Mouse (Mus musculus) testis, adult 2 months (tissue): Measurements from ENCODE around the gene Ptprn. TPM values are rescaled to one million over a fixed set of nuclear protein-coding genes. Genes with fewer than 3 reads are reported as not detected.

Experiments
- H3K27ac ChIP-seq: fragments of 200-500 bp; 2 replicates; pipeline ENCODE4 v1.5.1; 2012; ENCODE audit warnings: low read depth, low read length; ENCODE audit not compliant: control insufficient read depth, insufficient read depth
- H3K27me3 ChIP-seq: fragments of 200-500 bp; 2 replicates; pipeline ENCODE4 v1.6.1; 2012; ENCODE audit warnings: mild to moderate bottlenecking, low read length, moderate library complexity; ENCODE audit not compliant: control insufficient read depth, insufficient read depth
- H3K36me3 ChIP-seq: fragments of 200-500 bp; 2 replicates; pipeline ENCODE4 v1.6.1; 2012; ENCODE audit warnings: mild to moderate bottlenecking, low read length; ENCODE audit not compliant: control insufficient read depth, insufficient read depth
- H3K4me1 ChIP-seq: fragments of 200-500 bp; 2 replicates; pipeline ENCODE4 v1.6.1; 2012; ENCODE audit warnings: low read length; ENCODE audit not compliant: control insufficient read depth, insufficient read depth
- H3K4me3 ChIP-seq: fragments of 200-500 bp; 2 replicates; pipeline ENCODE4 v1.5.1; 2012; ENCODE audit warnings: low read depth, mild to moderate bottlenecking, low read length, moderate library complexity, mixed read lengths; ENCODE audit not compliant: control insufficient read depth
- CTCF ChIP-seq: fragments of 200-500 bp; IDR thresholded peaks from 2 replicates; pipeline ENCODE4 v1.5.1; 2012; ENCODE audit warnings: low read depth, mild to moderate bottlenecking, inconsistent platforms, low read length, moderate library complexity; ENCODE audit not compliant: control insufficient read depth, insufficient read depth, insufficient replicate concordance
- POLR2A ChIP-seq: fragments of 200-500 bp; IDR thresholded peaks from 2 replicates; pipeline ENCODE4 v1.6.1; 2012; ENCODE audit warnings: low read depth, mild to moderate bottlenecking, inconsistent platforms, low read length, moderate library complexity; ENCODE audit not compliant: control insufficient read depth
- polyA plus RNA-seq: library from polyadenylated mRNA; depleted of rRNA; stranded (reverse); fragments of >200 nt; gene quantifications from 2 replicates; pipeline ENCODE4 v1.2.3, GENCODE M21; 2012

Ptprn gene
- polyA plus RNA-seq, 1 experiment = 0.41 TPM

GRCm38 (mm10) chr1:75219078-75219477, 45.2 kb downstream of the Ptprn start:
- TF ChIP-seq CTCF = no peak
- peak; percentile 63; the same call in 1 of the 2 replicates for TF ChIP-seq POLR2A
- H3K4me3 ChIP-seq = peak overlapping the region; percentile 82
- peaks cover 4% of the 10 kb centered on the region for H3K27me3 ChIP-seq
- H3K4me1 ChIP-seq = peaks cover 18% of the 10 kb centered on the region
- no peak overlapping the region for H3K27ac ChIP-seq
- H3K36me3 ChIP-seq = no peaks in the 10 kb centered on the region

GRCm38 (mm10) chr1:75218227-75219001, 45.9 kb downstream of the Ptprn start:
- H3K27me3 ChIP-seq = peaks cover 4% of the 10 kb centered on the region
- H3K27ac ChIP-seq = no peak overlapping the region

GRCm38 (mm10) chr1:75217893-75218226, 46.4 kb downstream of the Ptprn start:
- peaks cover 18% of the 10 kb centered on the region for H3K4me1 ChIP-seq
- peaks cover 4% of the 10 kb centered on the region for H3K27me3 ChIP-seq
- TF ChIP-seq POLR2A (no peak), CTCF (no peak)
- no peak overlapping the region for H3K27ac ChIP-seq
- no peaks in the 10 kb centered on the region for H3K36me3 ChIP-seq
- peak overlapping the region; percentile 82 for H3K4me3 ChIP-seq

More at GRCm38 (mm10) chr1:75218227-75219001, 45.9 kb downstream of the Ptprn start:
- H3K36me3 ChIP-seq = no peaks in the 10 kb centered on the region
- H3K4me3 ChIP-seq = peak overlapping the region; percentile 82
- TF ChIP-seq CTCF (no peak), POLR2A (no peak)
- H3K4me1 ChIP-seq = peaks cover 18% of the 10 kb centered on the region

GRCm38 (mm10) chr1:75216797-75217585, 47.3 kb downstream of the Ptprn start:
- no peak overlapping the region for H3K27ac ChIP-seq
- peaks cover 19% of the 10 kb centered on the region for H3K4me1 ChIP-seq
- H3K27me3 ChIP-seq = peaks cover 4% of the 10 kb centered on the region
- H3K36me3 ChIP-seq = no peaks in the 10 kb centered on the region; the same call in 1 of the 2 replicates
- peak overlapping the region; percentile 82 for H3K4me3 ChIP-seq
- no peak for TF ChIP-seq CTCF
- no peak for TF ChIP-seq POLR2A

- no peak overlapping the region for H3K4me3 ChIP-seq
- H3K27ac ChIP-seq = no peak overlapping the region
- no peak for TF ChIP-seq CTCF
- no peak for TF ChIP-seq POLR2A
- H3K36me3 ChIP-seq = no peaks in the 10 kb centered on the region; the same call in 1 of the 2 replicates
- H3K27me3 ChIP-seq = peaks cover 4% of the 10 kb centered on the region
- peaks cover 23% of the 10 kb centered on the region for H3K4me1 ChIP-seq
Measured at GRCm38 (mm10) chr1:75215785-75216184, 48.5 kb downstream of the Ptprn start.

- Histone ChIP-seq H3K36me3 (no peaks in the 10 kb centered on the region; the same call in 1 of the 2 replicates), H3K27me3 (peaks cover 4% of the 10 kb centered on the region), H3K4me3 (no peak overlapping the region), H3K27ac (no peak overlapping the region), H3K4me1 (peaks cover 23% of the 10 kb centered on the region)
- TF ChIP-seq POLR2A (no peak), CTCF (no peak)
Measured at GRCm38 (mm10) chr1:75214886-75215285, 49.4 kb downstream of the Ptprn start.

DNA sequence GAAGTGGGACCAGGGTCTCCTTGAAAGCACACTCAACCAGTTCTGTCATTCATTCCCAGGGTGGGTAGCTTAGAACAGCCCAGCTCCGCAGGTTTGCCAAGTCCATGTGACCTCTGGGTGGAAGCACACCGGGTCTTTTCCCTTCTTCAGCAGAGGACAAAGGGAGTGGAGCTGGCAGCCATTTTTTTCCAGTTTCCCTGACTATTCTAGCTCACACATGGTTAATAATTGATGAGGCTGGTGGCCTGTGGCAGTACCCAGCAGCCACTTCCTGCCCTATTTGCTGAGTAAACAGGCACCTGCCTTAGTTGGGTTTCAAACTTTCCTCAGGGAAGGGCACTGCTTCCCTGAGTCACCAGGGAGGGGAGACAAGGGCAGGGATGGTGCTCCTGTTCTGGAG, 49.9 kb downstream of the Ptprn start:
- Histone ChIP-seq H3K4me3 (no peak overlapping the region), H3K4me1 (peaks cover 21% of the 10 kb centered on the region)

More for the DNA sequence above, 49.9 kb downstream of the Ptprn start:
- Histone ChIP-seq H3K27me3 (peaks cover 2% of the 10 kb centered on the region), H3K36me3 (peaks cover under 1% of the 10 kb centered on the region; the same call in 1 of the 2 replicates), H3K27ac (no peak overlapping the region)
- TF ChIP-seq POLR2A (no peak), CTCF (no peak)
